Mouse (Mus musculus) CH12.LX (cell line): Measurements from ENCODE around the gene Dtd1.

Experiments used
- CHD2 ChIP-seq: IDR thresholded peaks from 2 replicates; pipeline ENCODE4 v1.6.1; 2011; ENCODE audit warnings: low read length, improper control_type of control experiment
- CTCF ChIP-seq, 2 experiments: IDR thresholded peaks in 1 of 2; conservative IDR thresholded peaks in 1 of 2; 2 replicates each; pipeline ENCODE4 v1.5.1; 2011 to 2012; ENCODE audit warnings: low read depth in 2 of 2, low read length in 2 of 2, improper control_type of control experiment in 1 of 2, inconsistent platforms in 1 of 2, mild to moderate bottlenecking in 1 of 2, moderate library complexity in 1 of 2
- EP300 ChIP-seq: IDR thresholded peaks from 2 replicates; pipeline ENCODE4 v1.6.1; 2011; ENCODE audit warnings: low read length, improper control_type of control experiment
- ETS1 ChIP-seq: conservative IDR thresholded peaks from 2 replicates; pipeline ENCODE4 v1.6.1; 2012; ENCODE audit warnings: low read depth, mild to moderate bottlenecking, inconsistent platforms, low read length, improper control_type of control experiment, moderate library complexity
- MAX ChIP-seq: IDR thresholded peaks from 2 replicates; pipeline ENCODE4 v1.6.1; 2011; ENCODE audit warnings: low read length, improper control_type of control experiment
- MEF2A ChIP-seq: IDR thresholded peaks from 2 replicates; pipeline ENCODE4 v1.6.1; 2014; ENCODE audit warnings: low read depth, mild to moderate bottlenecking, inconsistent platforms, low read length, improper control_type of control experiment, borderline replicate concordance
- POLR2A ChIP-seq: IDR thresholded peaks from 2 replicates; pipeline ENCODE4 v1.6.1; 2011; ENCODE audit warnings: low read depth, mild to moderate bottlenecking, improper control_type of control experiment, low read length
- RAD21 ChIP-seq: IDR thresholded peaks from 2 replicates; pipeline ENCODE4 v1.6.1; 2011; ENCODE audit warnings: low read depth, mild to moderate bottlenecking, low read length, improper control_type of control experiment, moderate library complexity
- RCOR1 ChIP-seq: conservative IDR thresholded peaks from 2 replicates; pipeline ENCODE4 v1.6.1; 2012; ENCODE audit warnings: low read depth, mild to moderate bottlenecking, inconsistent platforms, low read length, improper control_type of control experiment
- TBP ChIP-seq: conservative IDR thresholded peaks from 2 replicates; pipeline ENCODE4 v1.6.1; 2011; ENCODE audit warnings: low read depth, low read length, improper control_type of control experiment
- TCF12 ChIP-seq: IDR thresholded peaks from 2 replicates; pipeline ENCODE4 v1.6.1; 2014; ENCODE audit warnings: low read depth, mild to moderate bottlenecking, inconsistent platforms, low read length, improper control_type of control experiment
- USF1 ChIP-seq: IDR thresholded peaks from 2 replicates; pipeline ENCODE4 v1.6.1; 2014; ENCODE audit warnings: low read depth, mild to moderate bottlenecking, inconsistent platforms, low read length, improper control_type of control experiment
- USF2 ChIP-seq: conservative IDR thresholded peaks from 2 replicates; pipeline ENCODE4 v1.6.1; 2011; ENCODE audit warnings: low read depth, low read length, improper control_type of control experiment

GRCm38 (mm10) chr2:144779263-144779662 lies 179.6 kb downstream of the Dtd1 start:
- TF ChIP-seq TCF12 (no peak), USF2 (no peak), POLR2A (no peak), EP300 (no peak), USF1 (no peak), MEF2A (no peak), CTCF (conservative IDR thresholded peaks at IDR 0.05 in 1 of 2, IDR thresholded peaks at IDR 0.05 in 1 of 2; ENCODE audit: low read depth in 2 of 2, low read length in 2 of 2) (no peak), CHD2 (no peak), MAX (no peak), RAD21 (no peak), TBP (no peak), ETS1 (no peak), RCOR1 (no peak)
